Mouse (Mus musculus): ENCODE measurements around the gene Unc80. TPM values are rescaled to one million over a fixed set of nuclear protein-coding genes. Genes with fewer than 3 reads are reported as not detected.

Unc80 gene
- total RNA-seq, 4 experiments from 2014 or later: 14.8 to 35.9 (median 22.2) TPM

DNA sequence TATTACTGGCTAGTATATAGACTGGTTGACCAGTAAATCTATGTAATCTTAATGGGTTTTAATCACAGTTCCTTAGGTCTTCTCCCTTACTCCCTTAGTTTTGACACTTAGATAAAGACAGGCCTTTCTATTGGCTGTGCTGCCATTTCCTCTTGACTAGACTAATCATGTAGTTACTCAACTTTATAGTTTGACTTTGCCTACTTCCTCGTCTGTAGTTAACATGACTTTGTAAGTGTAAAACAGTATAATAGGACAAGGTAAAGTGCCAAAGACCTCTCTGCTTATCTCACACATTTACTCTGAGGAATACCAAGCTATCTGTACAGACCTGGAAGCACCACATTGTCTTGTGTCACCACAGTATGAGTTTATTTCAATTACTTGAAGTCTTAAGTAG is 262.4 kb downstream of the Unc80 start:
- DNase-seq: no peak

Other genes starting within 250 kb of the Unc80 start
- gene Rpe, start 232.5 kb downstream of the Unc80 start, total RNA-seq (2022): 10 to 100 TPM; 57.7 to 98.1 (median 71.6) TPM

All from adrenal gland, adult 8-10 months (tissue).